14 mouse cellular contexts compared by ENCODE assay signal in genomic region chr11:117254161-117255107, GRCm38 (mm10). TPM values are rescaled to one million over a fixed set of nuclear protein-coding genes. Genes with fewer than 3 reads are reported as not detected.
A peak's percentile ranks its signal among the peaks of the same experiment; 100 is the strongest.
DNase-seq lines count a peak whose midpoint lies in the region; ATAC-seq and TF ChIP-seq lines count a peak whose summit lies in the region.
"Had no signal": no experiment of that assay in that cellular context is flagged by ENCODE, and none has a peak within 500 bp of the region (broad histone marks: within the 10 kb centered on the region; RNA-seq: fewer than 3 reads in every experiment).

No protein-coding gene starts in this region.

- no peaks in the 10 kb centered on the region for H3K9me3 ChIP-seq in kidney, postnatal 0 days (replicated peaks; ENCODE audit: low read length)

- peaks cover under 1% of the 10 kb centered on the region; the same call in 1 of the 2 replicates for H3K4me1 ChIP-seq in cerebellum, adult 2 months (ENCODE audit: control insufficient read depth, insufficient read depth, low read length)
- H3K4me1 ChIP-seq in kidney, postnatal 0 days (replicated peaks; ENCODE audit: insufficient read depth, low read length) = peaks cover 23% of the 10 kb centered on the region
- peaks cover 7% of the 10 kb centered on the region; the same call in 1 of the 2 replicates for H3K4me1 ChIP-seq in kidney, adult 2 months (ENCODE audit: control insufficient read depth, insufficient read depth, low read length)

- no peak for TF ChIP-seq POLR2A in cerebellum, adult 2 months (IDR thresholded peaks at IDR 0.05; ENCODE audit: borderline replicate concordance, insufficient read depth, low read length)
- no peak for TF ChIP-seq POLR2A in kidney, adult 2 months (IDR thresholded peaks at IDR 0.05; ENCODE audit: low read depth, low read length)

- WGBS in cerebellum, adult 2 months = 54% methylated on average over 18 of the region's 18 CpGs
- WGBS in kidney, postnatal 0 days = 56% methylated on average over 18 of the region's 18 CpGs
- 81% methylated on average over 18 of the region's 18 CpGs for WGBS in kidney, adult 2 months

- H3K27ac ChIP-seq in cerebellum, adult 2 months (ENCODE audit: insufficient read depth, low read length) = no peak overlapping the region
- H3K27ac ChIP-seq in kidney, postnatal 0 days = peak overlapping the region; percentile 19; the same call in 1 of the 2 replicates
- H3K27ac ChIP-seq in kidney, adult 2 months (ENCODE audit: insufficient read depth, low read depth, low read length) = no peak overlapping the region
- H3K27ac ChIP-seq: left cerebral cortex, adult 2 months had no signal

- TF ChIP-seq CTCF in cerebellum, adult 2 months (IDR thresholded peaks at IDR 0.05; ENCODE audit: borderline replicate concordance, insufficient read depth, low read depth, low read length) = no peak
- TF ChIP-seq CTCF in kidney, postnatal 0 days (IDR thresholded peaks at IDR 0.05; ENCODE audit: low read depth) = no peak; the same call in 1 of the 2 replicates
- TF ChIP-seq CTCF in kidney, adult 2 months (conservative IDR thresholded peaks at IDR 0.05; ENCODE audit: insufficient read depth, insufficient read length, low read depth, low read length) = no peak

- H3K27me3 ChIP-seq in cerebellum, adult 2 months (ENCODE audit: control insufficient read depth, insufficient read depth, low read length) = no peaks in the 10 kb centered on the region
- H3K27me3 ChIP-seq in kidney, postnatal 0 days (ENCODE audit: insufficient read depth, low read length) = no peaks in the 10 kb centered on the region
- H3K27me3 ChIP-seq in kidney, adult 2 months (replicated peaks; ENCODE audit: control insufficient read depth, insufficient read depth, low read length) = no peaks in the 10 kb centered on the region
- H3K27me3 ChIP-seq: heart, embryonic 12.5 days had no signal

- H3K4me3 ChIP-seq in cerebellum, adult 2 months (replicated peaks; ENCODE audit: insufficient read depth, low read depth, low read length) = no peak overlapping the region
- H3K4me3 ChIP-seq in kidney, postnatal 0 days (replicated peaks; ENCODE audit: low read depth, low read length) = no peak overlapping the region
- H3K4me3 ChIP-seq in kidney, adult 2 months (ENCODE audit: insufficient read depth, low read depth, low read length) = no peak overlapping the region
- H3K4me3 ChIP-seq: heart, embryonic 12.5 days; left cerebral cortex, adult 2 months had no signal

- H3K9ac ChIP-seq in kidney, postnatal 0 days (ENCODE audit: low read depth, low read length) = no peak overlapping the region
- H3K9ac ChIP-seq: heart, embryonic 12.5 days had no signal

- no peaks in the 10 kb centered on the region for H3K36me3 ChIP-seq in kidney, postnatal 0 days (ENCODE audit: insufficient read depth, low read length)
- H3K36me3 ChIP-seq in kidney, adult 2 months (ENCODE audit: control insufficient read depth, insufficient read depth, low read length) = no peaks in the 10 kb centered on the region

- no peak overlapping the region for H3K4me2 ChIP-seq in kidney, postnatal 0 days (ENCODE audit: low read length)
- H3K4me2 ChIP-seq: heart, embryonic 12.5 days had no signal

- ATAC-seq in kidney, postnatal 0 days (replicated peaks; ENCODE audit: low FRiP score, low read depth) = no peak; the same call in 1 of the 2 replicates
- ATAC-seq: inflammation-experienced regulatory T-cells, adult 6 months had no signal

- peak; percentile 77 to 79 for DNase-seq in cerebellum, postnatal 10 days
- no peak for DNase-seq in cerebellum, adult 2 months
- peak; percentile 49 for DNase-seq in kidney, postnatal 0 days (ENCODE audit: low spot score)
- DNase-seq in kidney, adult 2 months = no peak
- peak; percentile 61 for DNase-seq in testis, postnatal 10 days (ENCODE audit: low spot score)
- DNase-seq in testis, postnatal 14 days (ENCODE audit: low spot score) = no peak
- DNase-seq in adrenal gland, postnatal 10 days = no peak
- no peak for DNase-seq in natural killer cell, adult 2 months (ENCODE audit: low spot score in 2 of 2)
- DNase-seq: adrenal gland, adult 8-10 months; cerebellum, adult 11 months; lung, adult 18-20 months had no signal

RNA-seq across cellular contexts. Expression of gene Sept9, which starts 55.0 kb away (rescaled TPM):
- polyA plus RNA-seq in cerebellum, adult 2 months (2012; rRNA removed) = 9.6 and 13.3 TPM in 2 replicates
- polyA plus RNA-seq in kidney, postnatal 0 days (2015; fragmentation: Nextera tagmentation; extraction: Ambion mirVana) = 71.2 and 78.6 TPM in 2 replicates
- 22.2 and 25.9 TPM in 2 replicates for polyA plus RNA-seq in kidney, adult 2 months (2012; rRNA removed)
- 100 to 1,000 TPM; 115 to 146 TPM for total RNA-seq in adrenal gland, postnatal 10 days (2021)

Comparison
In these comparisons a context has a peak if more than half of its experiments do, and no peak if none do; other contexts are left out.
1. DNase-seq: peak in cerebellum, postnatal 10 days (2 of 2), kidney, postnatal 0 days (single experiment) and testis, postnatal 10 days (single experiment); none in cerebellum, adult 2 months (0 of 2), kidney, adult 2 months (single experiment), testis, postnatal 14 days (single experiment), adrenal gland, postnatal 10 days (single experiment) and natural killer cell, adult 2 months (0 of 2).